Mouse (Mus musculus) hindbrain, embryonic 10.5 days (tissue): ENCODE measurements around the gene Kif15. TPM values are rescaled to one million over a fixed set of nuclear protein-coding genes. Genes with fewer than 3 reads are reported as not detected.

Experiments used
- DNase-seq: peaks from one replicate; pipeline ENCODE4 v3.0.0-alpha.2; 2017; ENCODE audit warnings: low spot score
- H3K27ac ChIP-seq: fragments of 300-500 bp; sonication (generic); 2 replicates; pipeline ENCODE4 v1.5.1; 2016; ENCODE audit warnings: mild to moderate bottlenecking, moderate library complexity
- H3K27me3 ChIP-seq: fragments of 300-500 bp; sonication (generic); 2 replicates; pipeline ENCODE4 v1.6.1; 2016; ENCODE audit warnings: mild to moderate bottlenecking; ENCODE audit not compliant: poor library complexity, insufficient read depth, severe bottlenecking
- H3K36me3 ChIP-seq: fragments of 300-500 bp; sonication (generic); 2 replicates; pipeline ENCODE4 v1.6.1; 2016; ENCODE audit warnings: mild to moderate bottlenecking, moderate library complexity
- H3K4me1 ChIP-seq: fragments of 300-500 bp; sonication (generic); replicated peaks from 2 replicates; pipeline ENCODE4 v1.6.1; 2016; ENCODE audit warnings: mild to moderate bottlenecking
- H3K4me3 ChIP-seq: fragments of 300-500 bp; sonication (generic); 2 replicates; pipeline ENCODE4 v1.5.1; 2016; ENCODE audit warnings: mild to moderate bottlenecking, moderate library complexity
- H3K9me3 ChIP-seq: fragments of 300-500 bp; sonication (generic); 2 replicates; pipeline ENCODE4 v1.6.1; 2016; ENCODE audit warnings: mild to moderate bottlenecking, moderate library complexity
- WGBS: fragments of 180-500 bp; shearing (Covaris S2); methylation state at CpG from one replicate; pipeline ENCODE4 v1.1.7; 2016; 5-methylcytosine and 5-hydroxymethylcytosine counted together
- polyA plus RNA-seq: library from polyadenylated mRNA; unstranded; fragments of >200 nt; fragmentation: Nextera tagmentation; extraction: Ambion mirVana; gene quantifications from 2 replicates; pipeline ENCODE4 v1.2.1, GENCODE M21; 2016

Kif15 gene
- polyA plus RNA-seq, 1 experiment from 2014 or later, result 59.0 TPM

- Histone ChIP-seq H3K9me3 (no peaks in the 10 kb centered on the region), H3K27me3 (no peaks in the 10 kb centered on the region), H3K36me3 (peaks cover 21% of the 10 kb centered on the region), H3K4me1 (peaks cover 23% of the 10 kb centered on the region), H3K4me3 (peak overlapping the region; percentile 80), H3K27ac (peak overlapping the region; percentile 94)
- no peak for DNase-seq
- WGBS, result 45% methylated on average over 17 of the region's 24 CpGs
Measured at GRCm38 (mm10) chr9:123021636-123022379, 71.0 kb downstream of the Kif15 start.

- no peaks in the 10 kb centered on the region for H3K36me3 ChIP-seq
- WGBS, result 87% methylated on average over 2 of the region's 2 CpGs
- no peaks in the 10 kb centered on the region for H3K9me3 ChIP-seq
- no peak overlapping the region for H3K4me3 ChIP-seq
- no peak overlapping the region for H3K27ac ChIP-seq
- peaks cover 26% of the 10 kb centered on the region for H3K4me1 ChIP-seq
- DNase-seq, result no peak
- H3K27me3 ChIP-seq, result no peaks in the 10 kb centered on the region
Measured at GRCm38 (mm10) chr9:123024201-123024600, 73.4 kb downstream of the Kif15 start.

GRCm38 (mm10) chr9:123031496-123032246 lies 80.8 kb downstream of the Kif15 start:
- 87% methylated on average over 13 of the region's 13 CpGs for WGBS

GRCm38 (mm10) chr9:123034426-123034825 lies 83.6 kb downstream of the Kif15 start, which contains the start of gene Tgm4:
TSS of gene Tgm4 (plus strand) at chr9:123034726.
- no peak within 1 kb of the TSS for H3K4me3 ChIP-seq
- no peaks in the 10 kb centered on the region for H3K9me3 ChIP-seq
- no peaks in the 10 kb centered on the region for H3K27me3 ChIP-seq
- peaks cover 10% of the 10 kb centered on the region; the same call in 1 of the 2 replicates for H3K4me1 ChIP-seq
- 88% methylated on average over 4 of the region's 4 CpGs for WGBS
- DNase-seq, result no peak
- no peak within 1 kb of the TSS for H3K27ac ChIP-seq
- no peaks in the 10 kb centered on the region for H3K36me3 ChIP-seq

More at GRCm38 (mm10) chr9:123031496-123032246, 80.8 kb downstream of the Kif15 start:
- Histone ChIP-seq H3K36me3 (no peaks in the 10 kb centered on the region), H3K27me3 (no peaks in the 10 kb centered on the region), H3K4me1 (peaks cover 16% of the 10 kb centered on the region; the same call in 1 of the 2 replicates), H3K27ac (no peak overlapping the region), H3K9me3 (no peaks in the 10 kb centered on the region), H3K4me3 (no peak overlapping the region)
- DNase-seq, result no peak

GRCm38 (mm10) chr9:123047665-123048064 lies 96.8 kb downstream of the Kif15 start:
- no peaks in the 10 kb centered on the region for H3K27me3 ChIP-seq

GRCm38 (mm10) chr9:123058724-123059292 lies 108.0 kb downstream of the Kif15 start:
- H3K36me3 ChIP-seq, result no peaks in the 10 kb centered on the region
- H3K4me3 ChIP-seq, result no peak overlapping the region
- H3K4me1 ChIP-seq, result no peaks in the 10 kb centered on the region

More at GRCm38 (mm10) chr9:123047665-123048064, 96.8 kb downstream of the Kif15 start:
- H3K9me3 ChIP-seq, result no peaks in the 10 kb centered on the region
- H3K36me3 ChIP-seq, result no peaks in the 10 kb centered on the region
- 79% methylated on average over 1 of the region's 1 CpGs for WGBS
- H3K27ac ChIP-seq, result no peak overlapping the region
- H3K4me1 ChIP-seq, result no peaks in the 10 kb centered on the region
- DNase-seq, result no peak
- no peak overlapping the region for H3K4me3 ChIP-seq

GRCm38 (mm10) chr9:123060172-123060571 lies 109.3 kb downstream of the Kif15 start:
- no peak overlapping the region for H3K4me3 ChIP-seq
- no peaks in the 10 kb centered on the region for H3K4me1 ChIP-seq
- no peak overlapping the region for H3K27ac ChIP-seq
- H3K27me3 ChIP-seq, result no peaks in the 10 kb centered on the region
- no peak for DNase-seq
- H3K36me3 ChIP-seq, result no peaks in the 10 kb centered on the region
- WGBS, result 89% methylated on average over 3 of the region's 3 CpGs
- H3K9me3 ChIP-seq, result no peaks in the 10 kb centered on the region

More at GRCm38 (mm10) chr9:123058724-123059292, 108.0 kb downstream of the Kif15 start:
- DNase-seq, result no peak
- H3K9me3 ChIP-seq, result no peaks in the 10 kb centered on the region
- H3K27me3 ChIP-seq, result no peaks in the 10 kb centered on the region
- H3K27ac ChIP-seq, result no peak overlapping the region

Other genes with a start within 250 kb of the Kif15 start
- not detected in 2 replicates for gene Topaz1, start 203.7 kb upstream of the Kif15 start, polyA plus RNA-seq
- 5.3 and 5.7 TPM in 2 replicates for gene Tcaim, start 145.5 kb upstream of the Kif15 start, polyA plus RNA-seq
- 0.27 TPM in 1 of 2 replicates, not detected in the other for gene Gm35549, start 107.0 kb upstream of the Kif15 start, polyA plus RNA-seq
- gene Zfp445, start 85.0 kb upstream of the Kif15 start, polyA plus RNA-seq, result 66.1 and 74.4 TPM in 2 replicates
- 3.6 and 4.5 TPM in 2 replicates for gene Zkscan7, start 65.4 kb upstream of the Kif15 start, polyA plus RNA-seq
- 30.7 and 33.5 TPM in 2 replicates for gene Zfp105, start 28.0 kb upstream of the Kif15 start, polyA plus RNA-seq
- gene 1110059G10Rik, start within 50 bp of the Kif15 start, polyA plus RNA-seq, result 22.7 and 25.0 TPM in 2 replicates
- 17.6 and 17.9 TPM in 2 replicates for gene Tmem42, start 70.3 kb downstream of the Kif15 start, polyA plus RNA-seq
- gene Tgm4, start 83.7 kb downstream of the Kif15 start, polyA plus RNA-seq, result 0.42 and 0.48 TPM in 2 replicates
- gene Zdhhc3, start 162.2 kb downstream of the Kif15 start, polyA plus RNA-seq, result 76.8 and 83.4 TPM in 2 replicates
- gene Exosc7, start 162.2 kb downstream of the Kif15 start, polyA plus RNA-seq, result 122 and 146 TPM in 2 replicates
- 0.16 TPM in 1 of 2 replicates, not detected in the other for gene Clec3b, start 199.9 kb downstream of the Kif15 start, polyA plus RNA-seq